Mouse (Mus musculus) lung, postnatal 14 days (tissue): ENCODE data around the gene Tmeff1.

Source experiments
- DNase-seq: peaks from one replicate; pipeline ENCODE4 v3.0.0; 2021

Tmeff1 gene

GRCm38 (mm10) chr4:48577831-48578230, 7.1 kb upstream of the Tmeff1 start:
- DNase-seq, result no peak

- no peak for DNase-seq
Observed at GRCm38 (mm10) chr4:48578399-48578798, 6.6 kb upstream of the Tmeff1 start.

- DNase-seq, result no peak
Observed at GRCm38 (mm10) chr4:48579475-48580110, 5.4 kb upstream of the Tmeff1 start.

GRCm38 (mm10) chr4:48581201-48581600, 3.8 kb upstream of the Tmeff1 start:
- no peak for DNase-seq

- DNase-seq, result no peak
Observed at GRCm38 (mm10) chr4:48581993-48582392, 3.0 kb upstream of the Tmeff1 start.

- no peak for DNase-seq
Observed at GRCm38 (mm10) chr4:48582941-48583340, 2.0 kb upstream of the Tmeff1 start.

GRCm38 (mm10) chr4:48585241-48586098, 496 bp downstream of the Tmeff1 start:
- DNase-seq, result peak; percentile 57

GRCm38 (mm10) chr4:48586099-48586821, 1.3 kb downstream of the Tmeff1 start:
- peak; percentile 28 for DNase-seq

GRCm38 (mm10) chr4:48587526-48587925, 2.6 kb downstream of the Tmeff1 start:
- no peak for DNase-seq

GRCm38 (mm10) chr4:48588576-48588975, 3.6 kb downstream of the Tmeff1 start:
- DNase-seq, result peak; percentile 57

- no peak for DNase-seq
Observed at GRCm38 (mm10) chr4:48590862-48591261, 5.9 kb downstream of the Tmeff1 start.

GRCm38 (mm10) chr4:48591390-48591789, 6.4 kb downstream of the Tmeff1 start:
- no peak for DNase-seq

- no peak for DNase-seq
Observed at GRCm38 (mm10) chr4:48592328-48592727, 7.4 kb downstream of the Tmeff1 start.

- no peak for DNase-seq
Observed at GRCm38 (mm10) chr4:48592844-48593243, 7.9 kb downstream of the Tmeff1 start.

- DNase-seq, result no peak
Observed at GRCm38 (mm10) chr4:48596111-48596510, 11.1 kb downstream of the Tmeff1 start.

- DNase-seq, result no peak
Observed at GRCm38 (mm10) chr4:48605650-48606049, 20.7 kb downstream of the Tmeff1 start.

GRCm38 (mm10) chr4:48609485-48609884, 24.5 kb downstream of the Tmeff1 start:
- no peak for DNase-seq

- no peak for DNase-seq
Observed at GRCm38 (mm10) chr4:48610251-48610650, 25.3 kb downstream of the Tmeff1 start.

- DNase-seq, result no peak
Observed at GRCm38 (mm10) chr4:48615483-48615882, 30.5 kb downstream of the Tmeff1 start.

GRCm38 (mm10) chr4:48617201-48617600, 32.2 kb downstream of the Tmeff1 start:
- DNase-seq, result no peak

- DNase-seq, result no peak
Observed at GRCm38 (mm10) chr4:48620121-48620520, 35.1 kb downstream of the Tmeff1 start.

GRCm38 (mm10) chr4:48622246-48622645, 37.3 kb downstream of the Tmeff1 start:
- no peak for DNase-seq

- no peak for DNase-seq
Observed at GRCm38 (mm10) chr4:48622946-48623345, 38.0 kb downstream of the Tmeff1 start.

- DNase-seq, result no peak
Observed at GRCm38 (mm10) chr4:48624961-48625360, 40.0 kb downstream of the Tmeff1 start.
